Mouse (Mus musculus): ENCODE results near the gene Fbxl17. TPM values are rescaled to one million over a fixed set of nuclear protein-coding genes. Genes with fewer than 3 reads are reported as not detected.

Gene Fbxl17
- 10 to 100 TPM; 34.1 to 39.3 TPM for polyA plus RNA-seq (2017; shearing (Covaris generic))

DNA sequence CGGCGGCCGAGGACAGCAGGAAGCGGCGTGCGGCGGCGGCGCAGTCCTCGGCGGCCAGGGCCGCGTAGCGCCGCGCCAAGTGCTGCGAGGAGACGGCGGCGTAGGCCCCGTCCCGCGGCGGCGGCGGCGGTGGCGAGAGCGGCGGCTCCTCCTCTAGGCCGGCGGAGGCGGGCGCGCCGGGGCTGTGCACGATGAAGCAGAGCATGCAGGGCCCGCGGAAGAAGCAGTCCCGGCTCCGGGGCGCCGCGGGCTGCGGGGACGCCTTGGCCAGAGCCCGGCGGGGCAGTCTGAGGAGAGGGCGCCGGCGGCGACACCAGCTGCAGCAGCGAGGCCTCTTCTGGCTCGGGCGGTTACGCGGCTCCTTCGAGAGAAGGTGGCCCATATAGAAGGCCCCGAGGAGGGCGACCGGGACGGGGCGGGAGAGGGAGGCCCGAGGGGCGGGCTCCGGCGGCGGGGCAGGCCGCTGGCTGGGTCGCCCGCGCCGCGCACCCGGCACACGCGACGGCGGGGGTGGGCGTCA is at the start of gene Fbxl17:
Gene Fbxl17 (minus strand): TSS at position 382 of the 520 bp plus-strand sequence.

